Mouse (Mus musculus): ENCODE measurements around the gene Neo1. TPM values are rescaled to one million over a fixed set of nuclear protein-coding genes. Genes with fewer than 3 reads are reported as not detected.

Gene Neo1
- polyA plus RNA-seq, 1 experiment: 21.6 TPM

GRCm38 (mm10) chr9:58844597-58844996 is 191.6 kb downstream of the Neo1 start:
- 90% methylated on average over 3 of the region's 3 CpGs for WGBS

GRCm38 (mm10) chr9:58841655-58842054 is 194.6 kb downstream of the Neo1 start:
- Histone ChIP-seq H3K27ac (ENCODE audit: insufficient read depth, low read depth, low read length) (no peak overlapping the region), H3K27me3 (replicated peaks; ENCODE audit: control insufficient read depth, insufficient read depth, low read length) (no peaks in the 10 kb centered on the region), H3K36me3 (ENCODE audit: control insufficient read depth, insufficient read depth, low read length) (no peaks in the 10 kb centered on the region), H3K4me3 (ENCODE audit: insufficient read depth, low read depth, low read length) (no peak overlapping the region), H3K4me1 (ENCODE audit: control insufficient read depth, insufficient read depth, low read length) (no peaks in the 10 kb centered on the region)
- no peak for TF ChIP-seq POLR2A (IDR thresholded peaks at IDR 0.05; ENCODE audit: low read depth, low read length)
- no peak for TF ChIP-seq CTCF (conservative IDR thresholded peaks at IDR 0.05; ENCODE audit: insufficient read depth, insufficient read length, low read depth, low read length)
- 6% methylated on average over 6 of the region's 6 CpGs for WGBS
- DNase-seq: peak; percentile 59

More at GRCm38 (mm10) chr9:58844597-58844996, 191.6 kb downstream of the Neo1 start:
- Histone ChIP-seq H3K27ac (ENCODE audit: insufficient read depth, low read depth, low read length) (no peak overlapping the region), H3K36me3 (ENCODE audit: control insufficient read depth, insufficient read depth, low read length) (no peaks in the 10 kb centered on the region), H3K4me3 (ENCODE audit: insufficient read depth, low read depth, low read length) (no peak overlapping the region), H3K27me3 (replicated peaks; ENCODE audit: control insufficient read depth, insufficient read depth, low read length) (no peaks in the 10 kb centered on the region), H3K4me1 (ENCODE audit: control insufficient read depth, insufficient read depth, low read length) (no peaks in the 10 kb centered on the region)
- DNase-seq: no peak
- no peak for TF ChIP-seq POLR2A (IDR thresholded peaks at IDR 0.05; ENCODE audit: low read depth, low read length)
- no peak for TF ChIP-seq CTCF (conservative IDR thresholded peaks at IDR 0.05; ENCODE audit: insufficient read depth, insufficient read length, low read depth, low read length)

- no peak overlapping the region for H3K4me3 ChIP-seq (ENCODE audit: insufficient read depth, low read depth, low read length)
- no peak for DNase-seq
- H3K36me3 ChIP-seq (ENCODE audit: control insufficient read depth, insufficient read depth, low read length): no peaks in the 10 kb centered on the region
- no peaks in the 10 kb centered on the region for H3K27me3 ChIP-seq (replicated peaks; ENCODE audit: control insufficient read depth, insufficient read depth, low read length)
- no peaks in the 10 kb centered on the region for H3K4me1 ChIP-seq (ENCODE audit: control insufficient read depth, insufficient read depth, low read length)
- no peak for TF ChIP-seq CTCF (conservative IDR thresholded peaks at IDR 0.05; ENCODE audit: insufficient read depth, insufficient read length, low read depth, low read length)
- TF ChIP-seq POLR2A (IDR thresholded peaks at IDR 0.05; ENCODE audit: low read depth, low read length): no peak
- no peak overlapping the region for H3K27ac ChIP-seq (ENCODE audit: insufficient read depth, low read depth, low read length)
- 63% methylated on average over 5 of the region's 5 CpGs for WGBS
Measured at GRCm38 (mm10) chr9:58838504-58838903, 197.7 kb downstream of the Neo1 start.

- no peak for DNase-seq
- Histone ChIP-seq H3K27ac (ENCODE audit: insufficient read depth, low read depth, low read length) (no peak overlapping the region), H3K4me3 (ENCODE audit: insufficient read depth, low read depth, low read length) (no peak overlapping the region), H3K36me3 (ENCODE audit: control insufficient read depth, insufficient read depth, low read length) (no peaks in the 10 kb centered on the region), H3K27me3 (replicated peaks; ENCODE audit: control insufficient read depth, insufficient read depth, low read length) (no peaks in the 10 kb centered on the region), H3K4me1 (ENCODE audit: control insufficient read depth, insufficient read depth, low read length) (peaks cover 2% of the 10 kb centered on the region; the same call in 1 of the 2 replicates)
- no peak for TF ChIP-seq CTCF (conservative IDR thresholded peaks at IDR 0.05; ENCODE audit: insufficient read depth, insufficient read length, low read depth, low read length)
- no peak for TF ChIP-seq POLR2A (IDR thresholded peaks at IDR 0.05; ENCODE audit: low read depth, low read length)
- WGBS: 74% methylated on average over 5 of the region's 5 CpGs
Measured at GRCm38 (mm10) chr9:58837174-58837573, 199.1 kb downstream of the Neo1 start.

- Histone ChIP-seq H3K4me1 (ENCODE audit: control insufficient read depth, insufficient read depth, low read length) (peaks cover 2% of the 10 kb centered on the region; the same call in 1 of the 2 replicates), H3K27me3 (replicated peaks; ENCODE audit: control insufficient read depth, insufficient read depth, low read length) (no peaks in the 10 kb centered on the region), H3K4me3 (ENCODE audit: insufficient read depth, low read depth, low read length) (no peak overlapping the region), H3K27ac (ENCODE audit: insufficient read depth, low read depth, low read length) (no peak overlapping the region), H3K36me3 (ENCODE audit: control insufficient read depth, insufficient read depth, low read length) (no peaks in the 10 kb centered on the region)
- no peak for TF ChIP-seq POLR2A (IDR thresholded peaks at IDR 0.05; ENCODE audit: low read depth, low read length)
- no peak for TF ChIP-seq CTCF (conservative IDR thresholded peaks at IDR 0.05; ENCODE audit: insufficient read depth, insufficient read length, low read depth, low read length)
- whole genome bisulfite sequencing: 22% methylated on average over 3 of the region's 3 CpGs
- DNase-seq: peak; percentile 76
Measured at GRCm38 (mm10) chr9:58832939-58833338, 203.3 kb downstream of the Neo1 start.

GRCm38 (mm10) chr9:58829627-58830026 is 206.6 kb downstream of the Neo1 start:
- Histone ChIP-seq H3K27ac (ENCODE audit: insufficient read depth, low read depth, low read length) (no peak overlapping the region), H3K27me3 (replicated peaks; ENCODE audit: control insufficient read depth, insufficient read depth, low read length) (no peaks in the 10 kb centered on the region), H3K36me3 (ENCODE audit: control insufficient read depth, insufficient read depth, low read length) (no peaks in the 10 kb centered on the region), H3K4me1 (ENCODE audit: control insufficient read depth, insufficient read depth, low read length) (peaks cover 2% of the 10 kb centered on the region; the same call in 1 of the 2 replicates), H3K4me3 (ENCODE audit: insufficient read depth, low read depth, low read length) (no peak overlapping the region)
- 69% methylated on average over 4 of the region's 4 CpGs for WGBS
- no peak for DNase-seq
- TF ChIP-seq CTCF (conservative IDR thresholded peaks at IDR 0.05; ENCODE audit: insufficient read depth, insufficient read length, low read depth, low read length) (no peak), POLR2A (IDR thresholded peaks at IDR 0.05; ENCODE audit: low read depth, low read length) (no peak)

Other genes starting within 250 kb of the Neo1 start
- 0.25 and 0.30 TPM in 2 replicates for gene Hcn4, start 213.0 kb downstream of the Neo1 start, polyA plus RNA-seq (2012; rRNA removed)